Mouse (Mus musculus): Measurements from ENCODE around the gene Vps8. TPM values are rescaled to one million over a fixed set of nuclear protein-coding genes. Genes with fewer than 3 reads are reported as not detected.
A peak's percentile ranks its signal among the peaks of the same experiment; 100 is the strongest.

The Vps8 gene
- polyA plus RNA-seq, 2 experiments, result 3.0 to 5.1 TPM

- no peak overlapping the region for H3K9ac ChIP-seq (replicated peaks)
- no peak for DNase-seq (ENCODE audit: low read depth in 3 of 3, low spot score in 3 of 3)
- no peaks in the 10 kb centered on the region for H3K27me3 ChIP-seq (ENCODE audit: control insufficient read depth, insufficient read depth, low read length)
- no peaks in the 10 kb centered on the region for H3K36me3 ChIP-seq (replicated peaks; ENCODE audit: control insufficient read depth, insufficient read depth, low read depth)
- 79% methylated on average over 6 of the region's 6 CpGs for WGBS (ENCODE audit: insufficient replicate concordance)
- TF ChIP-seq CTCF (IDR thresholded peaks at IDR 0.05; ENCODE audit: low read depth), result no peak
- no peak for TF ChIP-seq EP300 (IDR thresholded peaks at IDR 0.05; ENCODE audit: low read depth)
- H3K4me3 ChIP-seq (ENCODE audit: insufficient read depth in 1 of 2, low read depth in 2 of 2, low read length in 2 of 2), result no peak overlapping the region
- H3K27ac ChIP-seq, result no peak overlapping the region
- H3K9me3 ChIP-seq (ENCODE audit: control insufficient read depth, low read length), result no peaks in the 10 kb centered on the region
- 0 out of 4 replicates have a peak, but pooled peaks cover 0 to 5% of the 10 kb centered on the region in 2 experiments for H3K4me1 ChIP-seq (replicated peaks; ENCODE audit: control insufficient read depth in 2 of 2, insufficient read depth in 2 of 2, low read length in 1 of 2)
- H3K4me2 ChIP-seq (ENCODE audit: low read depth), result no peak overlapping the region
- no peak for ATAC-seq (ENCODE audit: insufficient read depth)
These were observed 166.2 kb downstream of the Vps8 start for GRCm38 (mm10) chr16:21589110-21589509.

GRCm38 (mm10) chr16:21590806-21591205, 167.9 kb downstream of the Vps8 start:
- no peaks in the 10 kb centered on the region for H3K36me3 ChIP-seq (replicated peaks; ENCODE audit: control insufficient read depth, insufficient read depth, low read depth)
- no peaks in the 10 kb centered on the region for H3K9me3 ChIP-seq (ENCODE audit: control insufficient read depth, low read length)
- TF ChIP-seq CTCF (IDR thresholded peaks at IDR 0.05; ENCODE audit: low read depth), result no peak
- H3K27ac ChIP-seq, result no peak overlapping the region
- H3K4me3 ChIP-seq (ENCODE audit: insufficient read depth in 1 of 2, low read depth in 2 of 2, low read length in 2 of 2), result no peak overlapping the region
- ATAC-seq (ENCODE audit: insufficient read depth), result peak; percentile 41; the same call in 1 of the 2 replicates
- H3K27me3 ChIP-seq (ENCODE audit: control insufficient read depth, insufficient read depth, low read length), result no peaks in the 10 kb centered on the region
- 0 out of 4 replicates have a peak, but pooled peaks cover 0 to 5% of the 10 kb centered on the region in 2 experiments for H3K4me1 ChIP-seq (replicated peaks; ENCODE audit: control insufficient read depth in 2 of 2, insufficient read depth in 2 of 2, low read length in 1 of 2)
- no peak overlapping the region for H3K9ac ChIP-seq (replicated peaks)
- no peak overlapping the region for H3K4me2 ChIP-seq (ENCODE audit: low read depth)
- 37% methylated on average over 5 of the region's 5 CpGs for WGBS (ENCODE audit: insufficient replicate concordance)
- peak in 1 of 3 experiments; percentile 1 for DNase-seq (ENCODE audit: low read depth in 3 of 3, low spot score in 3 of 3)

- Histone ChIP-seq H3K27ac (no peak overlapping the region), H3K9me3 (ENCODE audit: control insufficient read depth, low read length) (no peaks in the 10 kb centered on the region), H3K27me3 (ENCODE audit: control insufficient read depth, insufficient read depth, low read length) (no peaks in the 10 kb centered on the region), H3K4me3 (ENCODE audit: insufficient read depth in 1 of 2, low read depth in 2 of 2, low read length in 2 of 2) (no peak overlapping the region), H3K36me3 (replicated peaks; ENCODE audit: control insufficient read depth, insufficient read depth, low read depth) (no peaks in the 10 kb centered on the region), H3K9ac (replicated peaks) (no peak overlapping the region), H3K4me2 (ENCODE audit: low read depth) (no peak overlapping the region), H3K4me1 (replicated peaks; ENCODE audit: control insufficient read depth in 2 of 2, insufficient read depth in 2 of 2, low read length in 1 of 2) (0 out of 4 replicates have a peak, but pooled peaks cover 0 to 5% of the 10 kb centered on the region in 2 experiments)
- no peak for DNase-seq (ENCODE audit: low read depth in 3 of 3, low spot score in 3 of 3)
- TF ChIP-seq CTCF (IDR thresholded peaks at IDR 0.05; ENCODE audit: low read depth) (no peak), EP300 (IDR thresholded peaks at IDR 0.05; ENCODE audit: low read depth) (no peak)
- no peak for ATAC-seq (ENCODE audit: insufficient read depth)
- WGBS (ENCODE audit: insufficient replicate concordance), result 61% methylated on average over 2 of the region's 2 CpGs
These were observed 168.6 kb downstream of the Vps8 start for GRCm38 (mm10) chr16:21591511-21591910.

GRCm38 (mm10) chr16:21595539-21595938, 172.6 kb downstream of the Vps8 start:
- no peak for ATAC-seq (ENCODE audit: insufficient read depth)
- Histone ChIP-seq H3K4me1 (replicated peaks; ENCODE audit: control insufficient read depth in 2 of 2, insufficient read depth in 2 of 2, low read length in 1 of 2) (0 out of 4 replicates have a peak, but pooled peaks cover 0 to 2% of the 10 kb centered on the region in 2 experiments), H3K9me3 (ENCODE audit: control insufficient read depth, low read length) (no peaks in the 10 kb centered on the region), H3K27me3 (ENCODE audit: control insufficient read depth, insufficient read depth, low read length) (no peaks in the 10 kb centered on the region), H3K9ac (replicated peaks) (no peak overlapping the region), H3K4me3 (ENCODE audit: insufficient read depth in 1 of 2, low read depth in 2 of 2, low read length in 2 of 2) (no peak overlapping the region), H3K4me2 (ENCODE audit: low read depth) (no peak overlapping the region), H3K36me3 (replicated peaks; ENCODE audit: control insufficient read depth, insufficient read depth, low read depth) (no peaks in the 10 kb centered on the region), H3K27ac (no peak overlapping the region)
- 67% methylated on average over 6 of the region's 6 CpGs for WGBS (ENCODE audit: insufficient replicate concordance)
- TF ChIP-seq CTCF (IDR thresholded peaks at IDR 0.05; ENCODE audit: low read depth) (no peak), EP300 (IDR thresholded peaks at IDR 0.05; ENCODE audit: low read depth) (no peak)
- no peak for DNase-seq (ENCODE audit: low read depth in 3 of 3, low spot score in 3 of 3)

GRCm38 (mm10) chr16:21604354-21604753, 181.4 kb downstream of the Vps8 start:
- Histone ChIP-seq H3K4me2 (ENCODE audit: low read depth) (no peak overlapping the region), H3K36me3 (replicated peaks; ENCODE audit: control insufficient read depth, insufficient read depth, low read depth) (no peaks in the 10 kb centered on the region), H3K27ac (no peak overlapping the region), H3K9ac (replicated peaks) (no peak overlapping the region), H3K4me1 (replicated peaks; ENCODE audit: control insufficient read depth in 2 of 2, insufficient read depth in 2 of 2, low read length in 1 of 2) (no peaks in the 10 kb centered on the region), H3K4me3 (ENCODE audit: insufficient read depth in 1 of 2, low read depth in 2 of 2, low read length in 2 of 2) (no peak overlapping the region), H3K27me3 (ENCODE audit: control insufficient read depth, insufficient read depth, low read length) (no peaks in the 10 kb centered on the region), H3K9me3 (ENCODE audit: control insufficient read depth, low read length) (no peaks in the 10 kb centered on the region)
- DNase-seq (ENCODE audit: low read depth in 3 of 3, low spot score in 3 of 3) (no peak), ATAC-seq (ENCODE audit: insufficient read depth) (no peak)
- 57% methylated on average over 6 of the region's 6 CpGs for WGBS (ENCODE audit: insufficient replicate concordance)
- TF ChIP-seq EP300 (IDR thresholded peaks at IDR 0.05; ENCODE audit: low read depth), result no peak
- no peak for TF ChIP-seq CTCF (IDR thresholded peaks at IDR 0.05; ENCODE audit: low read depth)
